Mouse (Mus musculus) c-Kit-negative CD71-positive TER-119-positive erythroid progenitor cells, embryonic 14.5 days (primary cell): ENCODE data around the gene Strap.

Experiments used
- DNase-seq: peaks from one replicate; pipeline ENCODE4 v3.0.0-alpha.2; 2013; ENCODE audit warnings: low read depth, low spot score

Gene Strap

GRCm38 (mm10) chr6:137722220-137722931, 12.5 kb upstream of the Strap start:
- no peak for DNase-seq

- DNase-seq, result no peak
Measured at GRCm38 (mm10) chr6:137723898-137724297, 11.0 kb upstream of the Strap start.

GRCm38 (mm10) chr6:137734460-137734845, 425 bp upstream of the Strap start:
- DNase-seq, result no peak

GRCm38 (mm10) chr6:137735671-137736238, 877 bp downstream of the Strap start:
- no peak for DNase-seq

GRCm38 (mm10) chr6:137740972-137741371, 6.1 kb downstream of the Strap start:
- DNase-seq, result no peak

GRCm38 (mm10) chr6:137744700-137745099, 9.8 kb downstream of the Strap start:
- DNase-seq, result no peak

GRCm38 (mm10) chr6:137747174-137747928, 12.5 kb downstream of the Strap start:
- no peak for DNase-seq

- DNase-seq, result no peak
Measured at GRCm38 (mm10) chr6:137751551-137752274, 16.8 kb downstream of the Strap start.

GRCm38 (mm10) chr6:137752275-137752655, 17.4 kb downstream of the Strap start:
- DNase-seq, result no peak

GRCm38 (mm10) chr6:137754056-137754856, 19.4 kb downstream of the Strap start, which contains the start of gene Dera:
Dera (plus strand) TSS chr6:137754546.
- DNase-seq, result peak; percentile 80

GRCm38 (mm10) chr6:137754857-137755232, 20.0 kb downstream of the Strap start:
- no peak for DNase-seq

- DNase-seq, result peak; percentile 30
Measured at GRCm38 (mm10) chr6:137756310-137756709, 21.4 kb downstream of the Strap start.

- no peak for DNase-seq
Measured at GRCm38 (mm10) chr6:137757891-137758290, 23.0 kb downstream of the Strap start.

GRCm38 (mm10) chr6:137759681-137760080, 24.8 kb downstream of the Strap start:
- DNase-seq, result no peak

- no peak for DNase-seq
Measured at GRCm38 (mm10) chr6:137760966-137761365, 26.1 kb downstream of the Strap start.

GRCm38 (mm10) chr6:137764572-137765210, 29.8 kb downstream of the Strap start:
- no peak for DNase-seq

- no peak for DNase-seq
Measured at GRCm38 (mm10) chr6:137766177-137766576, 31.3 kb downstream of the Strap start.

- DNase-seq, result no peak
Measured at GRCm38 (mm10) chr6:137771621-137772250, 36.9 kb downstream of the Strap start.

- no peak for DNase-seq
Measured at GRCm38 (mm10) chr6:137772918-137773636, 38.2 kb downstream of the Strap start.

GRCm38 (mm10) chr6:137773637-137774028, 38.8 kb downstream of the Strap start:
- no peak for DNase-seq
